Mouse (Mus musculus) adrenal gland, adult 10 weeks (tissue): ENCODE results near the gene Eif1b. TPM values are rescaled to one million over a fixed set of nuclear protein-coding genes. Genes with fewer than 3 reads are reported as not detected.

ENCODE experiments used
- polyA plus RNA-seq: library from polyadenylated mRNA; stranded (reverse); fragments of 350-450 nt; fragmentation: Illumina TruSeq; extraction: RNeasy Lipid Tissue Mini Kit (QIAGEN cat#74804); gene quantifications from one replicate; pipeline ENCODE4 v1.2.3, GENCODE M21; 2014; ENCODE audit warnings: low read depth, low replicate concordance

Gene Eif1b
- 63.2 TPM for polyA plus RNA-seq

DNA sequence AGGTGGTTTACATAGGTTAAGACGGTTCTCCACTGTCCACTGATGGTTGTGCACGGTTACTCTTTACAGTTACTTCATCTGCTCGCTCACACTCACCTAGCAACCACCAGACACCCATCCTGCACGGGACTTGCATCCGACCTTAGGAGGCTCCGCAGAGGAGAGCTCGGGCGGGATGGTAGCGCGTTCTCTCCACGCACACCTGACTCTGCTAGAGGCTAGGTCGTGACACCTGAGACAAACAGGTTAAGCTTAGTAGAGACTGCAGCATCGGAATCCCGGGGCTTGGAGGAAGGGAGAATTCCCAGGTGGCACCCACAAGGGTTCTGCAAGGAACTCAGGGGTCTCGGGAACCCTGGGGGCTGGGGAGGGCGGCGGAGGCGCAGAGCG lies at the start of gene Eif1b:
TSS of gene Eif1b (plus strand) at position 223 of the 390 bp plus-strand sequence.

GRCm38 (mm10) chr9:120539662-120540251 lies 47.7 kb downstream of the Eif1b start, which contains the start of gene Entpd3:
Gene Entpd3, plus strand, starts transcription at chr9:120539818.

Other genes starting within 250 kb of the Eif1b start
- 1.0 TPM for gene Myrip, start 190.7 kb upstream of the Eif1b start, polyA plus RNA-seq
- 1.2 TPM for gene Entpd3, start 47.6 kb downstream of the Eif1b start, polyA plus RNA-seq
- 516 TPM for gene Rpl14, start 79.2 kb downstream of the Eif1b start, polyA plus RNA-seq